Mouse (Mus musculus): ENCODE results near the gene Sub1. TPM values are rescaled to one million over a fixed set of nuclear protein-coding genes. Genes with fewer than 3 reads are reported as not detected.

The Sub1 gene
- total RNA-seq, 2 experiments from 2014 or later, result 76.1 to 121 TPM

DNA sequence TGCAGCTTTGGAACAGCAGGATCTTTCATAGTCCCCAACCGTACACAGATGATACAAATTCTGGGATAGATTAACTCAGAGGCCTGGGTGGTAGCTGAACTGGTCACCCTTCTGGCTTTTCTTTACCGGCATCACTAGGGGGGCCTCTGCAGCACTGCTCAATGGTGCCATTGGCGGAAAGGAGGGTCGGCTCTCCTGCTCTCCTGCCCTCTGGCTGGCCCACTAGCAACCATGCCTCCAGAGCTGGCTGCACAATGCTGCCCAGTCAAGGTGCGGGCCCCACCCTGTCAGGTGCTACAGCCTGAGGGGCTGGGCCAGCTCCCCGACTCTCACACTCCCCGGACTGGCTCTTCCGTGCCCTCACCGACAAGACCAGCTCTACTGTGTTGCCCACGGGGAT, 46.6 kb downstream of the Sub1 start:
- no peak for TF ChIP-seq CTCF (IDR thresholded peaks at IDR 0.05)
- Histone ChIP-seq H3K27ac (no peak overlapping the region), H3K4me3 (no peak overlapping the region)
- intact Hi-C loops (cut with DNase I), result no loop called here
- no peak for DNase-seq

DNA sequence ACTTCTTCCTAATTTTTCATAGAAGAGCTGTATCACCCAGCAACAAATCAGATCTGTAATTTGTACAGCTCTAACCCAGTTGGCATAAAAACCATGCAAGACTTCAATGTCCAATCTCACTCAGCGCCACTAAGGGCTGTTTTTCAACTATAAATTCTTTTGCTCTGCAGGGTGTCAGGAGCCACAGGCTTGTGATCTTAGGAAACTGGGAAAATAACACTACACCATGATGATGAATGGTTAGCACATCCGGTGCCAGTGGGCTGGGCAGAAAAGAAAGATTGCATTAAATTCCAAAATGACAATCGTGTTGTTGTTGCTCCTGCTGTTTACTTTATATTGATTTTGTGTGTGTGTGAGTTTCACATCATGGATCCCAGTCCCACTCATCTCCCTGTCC, 47.3 kb downstream of the Sub1 start:
- no peak for TF ChIP-seq CTCF (IDR thresholded peaks at IDR 0.05)
- DNase-seq, result no peak
- H3K27ac ChIP-seq, result no peak overlapping the region
- H3K4me3 ChIP-seq, result no peak overlapping the region
- intact Hi-C loops (cut with DNase I), result no loop called here

- H3K27ac ChIP-seq, result no peak overlapping the region
- TF ChIP-seq CTCF (IDR thresholded peaks at IDR 0.05), result no peak
These were observed 55.9 kb downstream of the Sub1 start for GRCm38 (mm10) chr15:11940855-11941254.

More at GRCm38 (mm10) chr15:11940855-11941254, 55.9 kb downstream of the Sub1 start:
- intact Hi-C loops (cut with DNase I), result no loop called here
- H3K4me3 ChIP-seq, result no peak overlapping the region
- no peak for DNase-seq

Other genes with a start within 250 kb of the Sub1 start
- 1 to 10 TPM; 4.0 to 9.1 TPM for gene Npr3, start 89.7 kb downstream of the Sub1 start, total RNA-seq (2021)
- gene Zfr, start 120.8 kb upstream of the Sub1 start, total RNA-seq (2021), result 10 to 100 TPM; 68.3 to 69.8 TPM
- gene Mtmr12, start 208.0 kb upstream of the Sub1 start, total RNA-seq (2021), result 1 to 10 TPM; 3.5 to 5.6 TPM